Mouse (Mus musculus): ENCODE data around the gene Reln.

- TF ChIP-seq CTCF (IDR thresholded peaks at IDR 0.05) (no peak), EP300 (IDR thresholded peaks at IDR 0.05) (no peak)
These were observed 312.8 kb downstream of the Reln start for GRCm38 (mm10) chr5:22031653-22032052.
